Mouse (Mus musculus) heart, adult 2 months (tissue): ENCODE measurements around the gene 1700057G04Rik.

ENCODE experiments used
- CTCF ChIP-seq: fragments of 200-600 bp; IDR thresholded peaks from 2 replicates; pipeline ENCODE4 v1.8.1; 2022; ENCODE audit warnings: antibody characterized with exemption, mild to moderate bottlenecking, moderate library complexity
- EP300 ChIP-seq: fragments of 200-500 bp; IDR thresholded peaks from 2 replicates; pipeline ENCODE4 v1.6.1; 2011; ENCODE audit warnings: low read depth, low read length, control low read depth; ENCODE audit not compliant: insufficient read depth
- POLR2A ChIP-seq: fragments of 200-500 bp; IDR thresholded peaks from 2 replicates; pipeline ENCODE4 v1.6.1; 2011; ENCODE audit warnings: mild to moderate bottlenecking, low read depth, low read length, control low read depth; ENCODE audit not compliant: insufficient read depth

DNA sequence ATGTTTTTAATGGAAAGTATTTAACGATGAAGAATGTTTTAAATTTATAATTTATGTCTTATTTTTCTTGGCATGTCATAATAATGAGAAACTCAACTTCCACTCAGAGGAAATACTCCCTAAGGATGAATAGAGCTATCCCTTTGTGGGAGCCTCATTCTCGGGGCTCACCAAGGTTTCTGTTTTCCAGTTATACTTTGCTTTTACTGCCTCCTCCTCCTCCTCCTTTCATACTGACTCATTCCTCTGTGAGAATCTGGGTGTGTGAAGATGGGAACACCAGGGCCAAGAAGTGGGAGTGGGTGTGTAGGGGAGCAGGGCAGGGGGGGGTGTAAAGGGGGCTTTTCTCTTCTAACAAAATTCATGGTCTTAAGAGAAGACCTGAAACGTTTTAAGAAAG lies 16.3 kb upstream of the 1700057G04Rik start:
- TF ChIP-seq CTCF (no peak), POLR2A (no peak), EP300 (no peak)
